Mouse (Mus musculus) adrenal gland, adult 2 months (tissue): ENCODE results near the gene Gm40193. TPM values are rescaled to one million over a fixed set of nuclear protein-coding genes. Genes with fewer than 3 reads are reported as not detected.
A peak's percentile ranks its signal among the peaks of the same experiment; 100 is the strongest.
"Not testable (repeated sequence)": the region's sequence is repeated elsewhere in the genome, so short reads cannot be mapped to it uniquely, and the experiment has no call there.

ENCODE experiments used
- DNase-seq: peaks from one replicate; pipeline ENCODE4 v3.0.0; 2021
- polyA plus RNA-seq: library from polyadenylated mRNA; depleted of rRNA; stranded (reverse); fragments of >200 nt; gene quantifications from 2 replicates; pipeline ENCODE4 v1.2.3, GENCODE M21; 2012
- total RNA-seq, 2 experiments: library from RNA; stranded (reverse); gene quantifications; 2 replicates each; pipeline ENCODE4 v1.2.3; 2021

Gene Gm40193
- total and polyA plus RNA-seq, 3 experiments = not detected

- no peak for DNase-seq
These were observed 8.2 kb upstream of the Gm40193 start for GRCm38 (mm10) chr11:70540928-70541327.

- DNase-seq = peak; percentile 96
These were observed 7.3 kb upstream of the Gm40193 start, which contains the start of gene Pld2 for GRCm38 (mm10) chr11:70539877-70540587. Gene Pld2 (plus strand): TSS chr11:70540064.

DNA sequence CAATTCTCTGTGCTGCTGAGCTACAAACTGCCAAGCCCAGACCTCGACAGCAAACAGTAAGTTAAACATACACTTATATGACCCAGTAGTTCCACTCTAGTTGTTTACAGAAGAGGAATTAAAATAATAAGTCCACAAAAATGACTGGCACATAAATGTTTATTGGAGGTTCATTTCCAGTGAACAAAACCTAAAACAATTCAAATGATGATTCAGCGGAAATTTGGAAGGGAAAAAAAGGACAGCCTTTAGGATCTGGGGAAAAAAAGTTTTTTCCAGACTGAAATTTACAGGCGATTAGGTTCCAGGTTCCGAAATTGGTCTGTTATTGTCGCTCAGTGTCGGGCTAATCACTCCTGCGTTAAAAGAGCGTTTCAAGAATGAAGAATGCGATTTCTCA lies 6.7 kb upstream of the Gm40193 start:
- DNase-seq = no peak

DNA sequence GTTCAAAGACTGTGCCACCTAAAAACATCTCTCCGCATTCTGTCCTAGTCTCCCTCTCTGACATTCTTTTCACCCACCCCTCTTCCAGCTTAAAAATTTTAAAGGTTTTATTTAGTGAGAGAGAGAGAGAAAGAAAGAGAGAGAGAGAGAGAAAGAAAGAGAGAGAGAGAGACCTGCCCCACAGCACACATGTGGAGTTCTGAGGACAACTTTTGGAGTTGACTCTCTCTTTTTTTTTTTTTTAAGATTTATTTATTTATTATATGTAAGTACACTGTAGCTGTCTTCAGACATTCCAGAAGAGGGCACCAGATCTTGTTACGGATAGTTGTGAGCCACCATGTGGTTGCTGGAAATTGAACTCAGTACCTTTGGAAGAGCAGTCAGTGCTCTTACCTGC lies 1.7 kb downstream of the Gm40193 start:
- DNase-seq = not testable (repeated sequence)

DNA sequence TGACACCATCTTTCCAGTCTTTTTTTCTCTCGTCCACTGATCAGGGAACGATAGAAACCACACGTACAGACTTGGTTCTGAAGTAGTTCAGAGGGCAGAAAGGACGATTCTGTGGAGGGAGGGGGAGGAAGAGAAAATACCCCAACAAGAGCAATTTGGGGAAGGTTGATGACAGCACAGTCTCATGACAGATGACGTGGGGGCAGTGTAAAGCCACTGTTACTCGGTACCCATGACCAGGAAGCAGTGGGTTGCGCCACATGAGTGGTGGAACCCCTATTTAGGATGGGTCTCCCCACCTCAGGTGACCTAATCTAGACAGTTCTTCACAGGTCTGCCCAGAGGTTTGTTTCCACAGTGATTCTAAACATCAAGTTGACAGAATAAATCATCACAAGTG lies 4.1 kb downstream of the Gm40193 start:
- DNase-seq = no peak

DNA sequence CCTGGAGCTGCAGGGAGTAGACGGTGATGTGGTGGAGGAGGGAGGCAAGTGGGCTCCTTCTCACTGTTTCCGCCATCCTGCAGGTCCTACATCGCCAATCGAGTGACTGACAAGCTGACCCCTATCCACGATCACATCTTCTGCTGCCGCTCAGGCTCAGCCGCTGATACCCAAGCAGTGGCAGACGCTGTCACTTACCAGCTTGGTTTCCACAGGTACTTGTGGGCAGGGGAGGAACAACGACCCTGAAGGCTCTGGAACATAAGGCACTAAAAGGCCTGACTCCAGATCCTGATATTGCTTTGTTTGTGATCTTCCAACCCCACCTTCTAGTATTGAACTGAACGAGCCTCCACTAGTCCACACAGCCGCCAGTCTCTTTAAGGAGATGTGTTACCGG lies 6.5 kb downstream of the Gm40193 start:
- no peak for DNase-seq

DNA sequence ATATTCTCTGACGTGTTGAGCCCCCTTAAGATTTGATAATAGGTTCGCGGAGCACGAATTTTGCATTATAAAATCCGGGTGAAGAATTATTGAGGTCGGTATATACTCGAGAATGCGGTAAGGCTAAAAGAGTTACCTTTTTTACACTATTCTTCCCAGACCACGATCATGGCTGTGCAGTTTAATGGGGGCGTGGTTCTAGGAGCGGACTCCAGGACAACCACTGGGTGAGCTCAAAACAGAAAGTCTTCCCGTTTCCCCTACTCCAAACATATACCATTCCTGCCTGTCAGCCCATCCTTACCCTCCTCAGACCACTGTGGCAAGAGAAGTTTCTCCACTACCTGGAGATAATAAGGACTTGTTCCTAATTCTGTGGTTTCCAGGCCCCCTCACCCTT lies 7.0 kb downstream of the Gm40193 start:
- DNase-seq = no peak

- peak; percentile 93 for DNase-seq
These were observed 7.5 kb downstream of the Gm40193 start, which contains the start of gene Psmb6 for GRCm38 (mm10) chr11:70525184-70525678. Gene Psmb6 (plus strand): TSS chr11:70525367.

DNA sequence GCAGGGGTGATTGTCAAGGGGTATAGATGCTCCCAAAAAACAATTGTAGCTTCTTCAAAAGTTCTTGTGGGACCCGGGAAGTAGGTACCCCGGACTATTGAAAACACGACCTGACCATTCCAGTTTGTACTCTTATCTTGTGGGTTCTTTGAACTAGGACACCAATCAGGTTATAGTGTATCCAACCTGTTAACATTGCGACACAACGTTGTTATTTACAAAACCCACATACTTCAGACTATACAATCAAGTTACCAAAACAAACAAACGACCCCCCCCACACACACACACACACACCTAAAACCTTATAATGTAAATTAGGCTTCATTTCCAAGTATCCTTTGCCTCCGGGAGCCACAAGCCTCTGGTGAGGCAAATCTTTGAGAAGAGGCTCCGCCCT lies 8.0 kb downstream of the Gm40193 start:
- no peak for DNase-seq

DNA sequence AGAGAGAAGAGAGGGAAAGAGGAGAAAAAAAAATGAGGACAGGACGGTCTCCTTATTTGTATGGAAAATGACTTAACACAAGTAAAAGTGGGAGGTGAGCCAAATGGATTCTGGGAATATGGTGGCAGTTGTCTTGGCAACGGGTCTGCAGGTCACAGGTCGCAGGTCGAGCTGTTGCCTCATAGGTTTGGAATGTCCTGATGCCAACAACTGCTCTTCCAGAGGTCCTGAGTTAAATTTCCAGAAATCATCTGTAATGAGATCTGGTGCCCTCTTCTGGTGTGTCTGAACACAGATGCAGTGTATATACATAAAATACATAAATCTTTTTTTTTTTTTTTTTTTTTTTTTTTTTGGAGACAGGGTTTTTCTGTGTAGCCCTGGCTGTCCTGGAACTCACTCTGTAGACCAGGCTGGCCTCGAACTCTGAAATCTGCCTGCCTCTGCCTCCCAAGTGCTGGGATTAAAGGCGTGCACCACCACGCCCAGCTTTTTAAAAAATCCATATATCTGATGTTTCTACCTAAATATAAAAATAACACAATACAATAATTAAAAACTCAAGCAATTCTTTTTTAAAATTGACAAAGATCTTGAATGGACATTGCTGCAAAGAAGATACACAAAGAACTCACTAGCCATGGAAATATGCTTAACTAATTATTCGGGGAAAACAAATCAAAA lies 9.3 kb downstream of the Gm40193 start:
- DNase-seq = not testable (repeated sequence)

DNA sequence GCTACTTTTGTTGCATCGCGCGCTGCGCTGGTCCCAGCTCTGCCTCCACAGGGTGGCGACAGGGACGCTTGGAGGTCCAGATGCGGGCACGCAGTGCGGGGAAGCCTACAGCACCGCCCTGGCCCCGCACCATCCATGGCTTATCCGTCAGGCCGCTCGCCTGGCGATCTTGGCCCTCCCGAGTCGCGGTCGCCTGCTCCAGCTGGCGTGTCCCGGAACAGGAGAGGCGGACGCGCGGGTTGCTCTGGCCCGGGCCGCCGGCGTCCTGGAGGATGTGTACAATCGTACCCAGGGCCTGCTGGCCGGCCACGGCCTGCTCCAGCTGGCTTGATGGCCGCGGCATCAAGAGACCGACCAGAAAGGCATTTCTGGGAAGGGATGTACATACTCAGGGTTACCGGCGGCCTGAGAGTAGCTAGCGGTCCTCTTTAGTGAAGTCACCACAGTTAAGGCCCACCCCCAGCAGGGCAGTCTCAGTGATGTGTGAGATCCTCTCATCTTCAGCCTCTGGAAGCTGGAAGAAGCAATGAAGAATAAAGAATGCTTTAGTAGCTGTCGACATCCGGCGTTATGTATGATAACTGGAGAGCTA lies 12.5 kb downstream of the Gm40193 start:
- DNase-seq = peak; percentile 59

DNA sequence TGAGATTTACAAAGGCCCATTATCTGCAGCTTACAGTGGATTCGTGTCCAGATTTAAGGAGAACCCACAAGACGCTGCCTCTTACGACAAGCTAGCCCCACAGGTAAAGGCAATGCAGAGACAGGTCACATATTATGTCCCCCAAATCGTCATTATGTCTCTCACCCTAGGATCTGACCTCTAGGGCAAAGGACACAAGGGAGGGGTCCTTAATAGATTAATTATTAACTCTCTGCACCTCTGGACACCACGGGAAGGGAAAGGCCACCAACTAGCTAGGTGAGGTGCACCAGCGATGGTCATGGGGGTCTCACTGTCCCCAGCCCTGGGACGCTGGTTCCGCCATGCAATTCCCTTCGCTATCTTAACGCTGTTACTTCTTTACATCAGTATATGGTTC lies 13.8 kb downstream of the Gm40193 start, which contains the start of gene Gltpd2:
TSS of gene Gltpd2 (plus strand) at position 274 of the 400 bp plus-strand sequence.
- DNase-seq = no peak

DNA sequence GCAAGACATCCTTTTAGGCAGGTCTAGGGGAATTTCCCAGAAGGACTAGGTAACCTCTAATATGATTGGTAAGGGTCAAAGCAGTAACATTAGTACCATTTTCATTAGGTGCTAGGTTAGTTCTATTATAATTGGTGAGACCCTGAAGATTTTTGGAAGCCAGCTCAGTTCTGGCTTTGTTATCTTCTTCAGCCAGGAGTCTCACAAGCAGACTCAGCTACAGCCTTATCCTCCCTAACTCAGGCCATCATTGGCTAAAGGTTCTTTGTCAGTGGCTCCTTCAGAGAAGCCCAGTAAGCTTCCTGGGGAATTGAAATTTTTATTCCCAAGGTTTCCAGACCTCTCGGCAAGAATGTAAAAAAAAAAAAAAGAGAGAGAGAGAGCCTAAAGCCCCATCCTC lies 14.3 kb downstream of the Gm40193 start:
- DNase-seq = no peak

DNA sequence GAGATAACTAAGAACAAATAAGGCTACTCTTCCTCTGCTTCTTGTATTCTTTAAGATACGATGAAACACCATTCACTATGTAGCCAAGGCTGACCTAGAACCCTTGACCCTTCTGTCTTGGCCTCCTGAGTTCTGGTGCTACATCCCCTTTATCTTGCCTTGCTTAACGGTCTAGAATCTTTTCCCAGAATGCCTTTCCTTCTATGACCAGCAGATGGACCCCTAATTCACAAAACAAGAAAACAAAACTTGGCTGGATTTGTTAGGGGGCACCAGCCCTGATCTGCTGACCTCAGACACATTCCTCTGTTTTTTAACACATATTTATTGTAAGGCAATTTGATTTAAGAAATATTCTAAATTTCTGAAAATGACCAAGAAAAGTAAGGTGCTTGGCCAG lies 16.4 kb downstream of the Gm40193 start:
- DNase-seq = no peak

GRCm38 (mm10) chr11:70514288-70514687 lies 18.5 kb downstream of the Gm40193 start, which contains the start of gene Vmo1:
Gene Vmo1 (minus strand): TSS chr11:70514616.
- no peak for DNase-seq

DNA sequence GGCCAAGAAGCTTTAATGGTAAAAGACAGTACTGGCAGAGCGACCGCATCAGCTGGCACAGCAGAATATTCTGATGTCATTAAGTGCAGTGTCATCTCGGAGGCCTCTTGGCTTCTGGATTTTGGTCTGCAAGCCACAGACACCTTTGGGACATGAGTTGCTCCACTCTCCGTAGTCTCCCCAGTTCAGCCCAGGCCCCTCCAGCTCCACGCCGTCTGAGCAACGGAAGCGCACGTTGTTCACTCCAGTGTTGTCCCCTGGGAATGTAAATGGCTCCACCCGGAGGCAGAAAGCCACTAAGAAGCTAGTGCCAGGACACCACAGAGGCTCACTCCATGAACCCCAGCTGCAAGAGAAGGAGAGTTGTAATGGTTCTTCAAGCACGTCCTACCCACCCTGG lies 19.2 kb downstream of the Gm40193 start:
- DNase-seq = no peak

DNA sequence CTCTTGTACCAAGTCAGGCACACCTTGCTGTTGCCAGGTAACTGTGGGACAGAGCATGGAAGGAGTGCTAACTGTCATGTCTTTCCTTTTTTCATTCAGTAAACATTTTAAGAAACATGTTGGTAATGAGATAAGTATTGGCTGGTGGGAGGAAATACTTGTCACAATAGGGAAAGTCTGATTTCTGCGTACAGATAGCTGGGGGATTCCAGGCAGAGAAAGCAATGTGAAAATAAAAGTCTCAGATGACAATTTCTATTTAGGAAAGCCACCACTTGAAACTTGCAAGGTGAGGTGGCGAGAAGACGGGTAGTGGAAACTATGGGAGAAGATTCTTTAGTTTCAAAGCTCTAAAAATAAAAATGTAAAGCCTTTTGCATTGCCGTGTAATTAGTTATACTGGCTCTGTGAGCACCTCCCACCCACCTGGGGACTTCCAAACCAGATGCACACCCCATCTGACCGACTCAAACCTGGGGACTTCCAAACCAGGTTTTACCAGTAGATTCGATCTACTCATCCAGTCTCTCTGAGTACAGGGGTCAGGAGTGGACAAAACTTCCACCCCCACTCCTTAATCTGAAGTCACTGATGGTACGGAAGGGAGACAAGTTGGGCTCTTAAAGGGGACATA lies 19.9 kb downstream of the Gm40193 start:
- DNase-seq = no peak

DNA sequence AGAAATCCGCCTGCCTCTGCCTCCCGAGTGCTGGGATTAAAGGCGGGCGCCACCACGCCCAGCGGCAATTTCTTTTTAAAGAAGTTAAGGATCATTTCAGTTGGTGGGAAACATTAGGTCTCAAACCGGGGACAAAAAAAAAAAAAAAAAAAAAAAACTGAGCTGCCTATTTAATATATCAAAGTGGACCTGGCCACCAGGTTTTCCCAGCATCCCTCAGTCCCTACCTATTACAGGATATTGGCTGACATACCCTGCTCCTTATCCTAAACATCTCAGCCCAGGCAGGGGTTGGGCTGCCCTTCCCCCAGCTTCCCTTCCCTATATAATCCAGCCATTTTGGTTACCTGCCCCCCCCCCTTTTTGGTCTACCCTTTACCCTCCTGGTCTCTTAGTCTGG lies 20.9 kb downstream of the Gm40193 start:
- no peak for DNase-seq

- DNase-seq = no peak
These were observed 21.5 kb downstream of the Gm40193 start for GRCm38 (mm10) chr11:70511242-70511641.

DNA sequence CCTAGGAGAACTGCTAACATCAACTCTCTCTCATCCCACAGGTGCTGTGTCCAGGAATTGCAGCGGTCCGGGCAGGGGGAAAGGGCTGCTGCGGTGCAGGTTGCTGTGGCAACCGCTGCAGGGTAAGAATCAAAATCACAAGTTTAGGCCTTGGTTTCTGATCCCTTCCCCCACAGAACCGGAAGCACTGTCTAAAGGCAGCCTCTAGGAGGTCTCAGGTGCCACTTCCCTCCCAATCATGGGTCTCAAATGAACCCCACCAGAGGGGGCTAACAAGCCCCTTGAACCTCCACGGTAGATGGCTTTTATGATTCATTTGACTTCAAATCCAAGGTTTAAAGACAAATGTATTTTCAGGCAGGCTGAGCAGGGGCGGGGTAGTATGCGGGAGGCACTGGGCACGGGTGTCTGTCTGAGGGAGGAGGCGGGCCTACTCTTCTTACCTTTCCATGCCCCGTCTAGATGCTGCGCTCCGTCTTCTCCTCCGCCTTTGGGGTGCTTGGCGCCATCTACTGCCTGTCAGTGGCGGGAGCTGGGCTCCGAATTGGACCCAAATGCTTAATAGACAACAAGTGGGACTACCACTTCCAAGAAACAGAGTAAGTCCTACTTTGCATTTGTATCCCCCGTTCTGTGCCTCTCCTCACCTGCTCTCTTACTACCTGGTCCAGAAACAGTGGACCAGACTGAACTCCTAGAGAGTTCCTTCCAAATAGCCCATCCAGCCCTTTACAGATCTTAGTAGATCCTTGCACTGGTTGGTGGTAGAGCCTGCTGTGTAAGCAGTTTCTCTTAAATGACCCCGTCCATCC lies 22.8 kb downstream of the Gm40193 start:
- peak; percentile 29 for DNase-seq

- DNase-seq = no peak
These were observed 25.7 kb downstream of the Gm40193 start for GRCm38 (mm10) chr11:70506962-70507515.
